Mouse (Mus musculus) adrenal gland, postnatal 25 days (tissue): ENCODE measurements at regions not wholly inside any gene's neighbourhood (a gene's known extent, or its start where the extent isn't known, plus 50 kb on each side); places are given as distances from the start of the nearest gene placed in this dataset.

Source experiments
- DNase-seq: peaks from one replicate; pipeline ENCODE4 v3.0.0; 2021; ENCODE audit warnings: mixed read lengths

DNA sequence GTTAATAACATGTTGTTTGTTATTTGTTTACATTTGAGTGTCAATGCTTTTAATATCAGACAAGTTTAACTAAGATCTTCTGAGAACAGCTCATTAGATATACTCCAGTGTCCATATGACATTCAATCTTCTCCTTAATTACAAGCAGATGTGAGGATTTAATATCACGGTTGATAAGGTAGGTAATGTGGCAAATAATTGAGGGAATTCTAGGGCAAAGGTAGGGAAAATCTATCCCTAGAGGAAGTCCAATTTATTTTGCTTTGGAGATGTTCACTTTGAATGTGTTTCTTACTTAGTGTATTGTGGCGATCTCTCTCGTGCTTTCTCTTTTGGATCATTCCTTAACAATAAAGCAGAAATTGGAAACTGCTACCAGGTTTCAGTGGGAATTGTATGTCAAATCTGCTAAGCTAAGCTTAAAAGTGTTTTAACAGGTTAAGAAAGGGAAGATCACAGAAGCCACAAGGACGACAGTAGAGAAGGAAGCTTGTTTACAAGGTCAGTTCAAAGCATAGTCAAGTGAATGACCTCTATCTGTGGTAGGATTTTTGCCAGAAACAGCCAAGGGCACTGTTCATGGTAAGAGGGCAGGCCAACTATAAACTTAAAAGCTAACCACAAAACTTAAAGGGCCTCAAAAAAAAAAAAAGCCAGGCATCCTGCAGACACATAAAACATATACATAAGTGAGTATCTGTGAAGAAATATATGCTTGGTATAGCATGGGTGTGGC lies 282.2 kb upstream of the Xrcc4 start:
- DNase-seq = no peak

DNA sequence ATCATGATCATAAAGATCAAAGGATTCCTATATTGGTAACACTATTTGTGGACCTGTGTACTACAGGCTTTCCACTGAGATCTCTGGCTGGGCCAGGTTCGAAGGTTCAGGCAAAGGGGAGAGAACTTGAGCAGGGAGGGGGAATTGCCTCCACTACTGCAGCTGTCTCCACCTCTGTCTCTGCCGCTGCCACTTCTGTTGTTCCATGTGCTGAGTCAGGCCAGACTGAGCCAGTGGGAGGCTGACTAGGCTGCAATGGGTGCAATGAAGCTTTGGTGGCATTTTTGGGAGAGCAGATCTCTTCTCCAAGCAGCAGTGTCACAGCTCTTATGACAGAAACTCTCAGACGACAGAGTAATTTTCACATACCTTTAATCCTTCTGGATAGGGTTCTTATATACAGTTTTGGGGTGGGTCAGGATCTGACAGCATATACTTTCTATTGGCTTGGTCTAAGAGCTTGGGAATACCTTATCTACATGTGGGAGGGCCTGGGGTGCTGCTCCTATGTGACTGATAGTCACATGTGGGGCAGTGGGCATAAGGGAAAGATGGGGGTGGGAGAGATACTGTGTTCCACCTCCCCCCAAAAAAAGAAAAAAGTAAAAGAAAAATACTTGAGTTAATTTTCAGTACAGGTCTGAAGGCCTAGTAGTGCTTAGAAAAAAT lies 281.5 kb upstream of the Xrcc4 start:
- no peak for DNase-seq

GRCm38 (mm10) chr13:90364518-90365027 lies 275.2 kb upstream of the Xrcc4 start:
- DNase-seq = no peak

- no peak for DNase-seq
Measured at GRCm38 (mm10) chr13:90359861-90360601, 270.6 kb upstream of the Xrcc4 start.

DNA sequence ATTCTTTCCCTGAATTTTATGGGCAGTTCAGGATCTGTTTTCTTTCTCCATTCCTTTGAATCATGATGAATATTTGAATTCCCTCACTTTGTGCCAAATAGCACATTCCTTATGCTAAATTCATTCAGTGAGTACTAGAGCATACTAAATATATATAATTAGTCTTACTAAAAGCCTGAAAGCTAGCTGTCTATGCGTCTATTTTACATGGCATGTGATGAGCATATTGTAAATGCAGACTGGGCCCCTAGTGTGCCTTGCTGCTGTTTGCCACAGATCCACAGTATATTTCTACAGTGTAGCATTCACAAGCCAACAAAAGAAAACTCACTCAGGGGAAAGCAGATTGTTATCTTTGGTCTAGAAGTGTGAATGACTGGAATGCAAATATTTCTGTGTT lies 268.7 kb upstream of the Xrcc4 start:
- no peak for DNase-seq

GRCm38 (mm10) chr13:90355602-90356001 lies 266.2 kb upstream of the Xrcc4 start:
- DNase-seq = no peak

DNA sequence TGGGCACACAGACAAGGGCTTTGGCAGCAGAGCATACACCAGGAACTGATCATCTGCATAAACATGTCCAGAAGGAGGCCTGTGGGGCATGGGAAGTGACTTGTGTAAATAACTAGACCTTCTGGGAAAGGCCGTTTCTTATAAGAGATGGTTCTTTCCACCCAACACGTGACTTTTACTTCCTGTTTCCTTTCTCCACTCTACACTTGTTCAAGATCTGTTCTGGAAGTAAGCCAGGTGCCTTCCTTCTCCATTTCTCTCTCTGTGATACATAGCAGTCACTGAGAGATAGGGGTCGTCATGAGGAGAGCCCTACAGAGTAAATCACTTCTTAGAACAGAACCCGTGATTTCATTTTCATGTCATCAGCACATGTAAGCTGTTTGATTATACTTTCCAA lies 253.4 kb upstream of the Xrcc4 start:
- DNase-seq = no peak

DNA sequence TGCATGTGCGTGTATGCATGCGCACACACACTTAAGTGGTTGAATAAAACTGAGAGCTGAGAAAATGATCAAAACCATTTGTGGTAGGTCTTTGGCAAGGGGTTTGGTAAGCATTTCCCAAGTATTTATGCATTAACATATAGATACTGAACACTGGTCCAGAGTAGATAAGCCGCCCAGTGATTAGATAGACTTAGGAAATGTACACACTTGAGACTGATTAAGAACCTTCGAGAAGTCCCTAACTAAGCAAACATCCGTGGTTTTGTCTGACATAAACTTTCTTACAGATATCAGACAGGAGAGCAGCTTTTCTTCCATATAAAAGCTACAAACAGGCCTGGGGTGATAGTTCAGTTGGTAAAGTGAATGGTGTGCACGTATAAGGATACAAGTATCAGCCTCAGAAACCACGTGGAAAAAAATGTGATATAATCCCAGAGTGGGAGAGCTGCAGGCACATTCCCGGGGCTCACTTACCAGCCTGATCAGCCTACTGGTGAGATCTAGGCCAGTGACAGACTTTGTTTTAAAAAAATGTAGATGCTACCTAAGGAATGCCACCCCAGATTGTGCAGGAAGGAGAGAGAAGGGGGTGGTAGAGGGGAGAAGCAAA lies 252.3 kb upstream of the Xrcc4 start:
- no peak for DNase-seq

- DNase-seq = no peak
Measured at GRCm38 (mm10) chr13:90340647-90341160, 251.3 kb upstream of the Xrcc4 start.

DNA sequence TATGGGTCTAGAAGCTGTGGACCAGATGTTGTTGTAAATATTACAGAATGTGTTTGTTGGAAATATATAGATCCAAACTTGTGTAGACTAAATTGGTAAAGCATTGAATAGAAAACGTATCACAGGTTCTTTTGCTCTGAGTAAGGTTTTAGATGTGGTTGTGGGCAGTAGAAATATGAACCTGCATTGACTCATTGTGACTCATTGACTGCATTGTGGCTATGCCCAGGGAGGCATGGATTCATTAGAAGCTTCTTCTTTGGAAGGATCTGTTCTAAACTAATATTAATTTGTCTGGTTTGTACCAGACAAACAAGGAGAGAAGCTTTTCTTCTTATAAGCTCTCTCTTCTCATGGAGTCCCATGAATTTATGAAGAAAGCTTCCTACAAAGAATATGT lies 248.2 kb upstream of the Xrcc4 start:
- DNase-seq = no peak

DNA sequence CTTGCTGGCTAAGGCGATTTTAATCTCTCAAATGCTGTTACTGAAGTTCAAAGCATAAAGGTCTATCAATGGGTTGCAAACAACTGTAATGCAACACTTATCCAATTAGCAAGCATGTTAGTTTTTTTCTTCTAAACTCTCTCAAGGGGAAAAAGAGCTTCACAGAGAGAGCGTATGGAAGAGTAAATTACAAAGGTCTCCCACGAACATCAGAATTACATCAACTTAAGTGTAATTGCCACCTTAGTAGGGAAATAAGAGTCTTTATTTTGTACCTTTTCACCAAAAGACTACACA lies 246.3 kb upstream of the Xrcc4 start:
- DNase-seq = no peak

- no peak for DNase-seq
Measured at GRCm38 (mm10) chr13:90334934-90335740, 245.7 kb upstream of the Xrcc4 start.

DNA sequence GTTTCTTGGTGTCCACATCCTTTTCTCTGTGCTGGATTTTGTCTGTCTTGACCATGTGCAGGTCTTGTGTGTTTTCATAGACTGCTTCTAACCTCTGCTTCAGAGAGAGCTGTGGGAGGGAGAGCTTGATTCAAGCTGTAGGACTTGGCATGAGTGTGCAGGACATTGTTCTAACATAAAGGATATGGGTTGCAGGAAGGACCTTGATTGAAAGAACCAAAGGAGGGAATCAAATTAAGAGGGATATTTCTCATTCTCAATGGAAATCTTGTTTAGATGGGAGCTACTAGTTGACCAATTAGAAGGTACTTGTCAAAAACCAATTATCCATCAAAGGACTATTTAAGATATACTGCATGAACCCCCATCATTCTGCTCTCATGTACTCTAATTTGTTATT lies 244.9 kb upstream of the Xrcc4 start:
- DNase-seq = no peak

DNA sequence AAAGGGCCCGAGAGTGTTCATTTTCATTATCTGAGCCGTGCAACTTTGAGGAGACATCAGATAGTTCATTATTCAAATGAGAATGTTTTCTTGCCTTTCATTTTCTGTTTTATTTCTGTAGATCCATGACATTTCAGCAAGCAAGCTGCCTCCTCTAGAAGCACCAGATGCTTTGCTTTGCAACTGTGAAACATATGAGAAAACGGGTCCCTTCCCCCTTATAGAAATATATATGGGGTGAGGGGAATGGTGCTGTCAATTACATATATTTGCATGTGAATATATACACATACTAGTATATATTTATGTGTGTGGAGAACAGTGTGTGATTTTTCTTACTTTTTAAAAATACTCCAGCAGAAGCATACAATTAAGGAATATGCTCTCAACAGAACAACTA lies 235.8 kb upstream of the Xrcc4 start:
- DNase-seq = no peak

DNA sequence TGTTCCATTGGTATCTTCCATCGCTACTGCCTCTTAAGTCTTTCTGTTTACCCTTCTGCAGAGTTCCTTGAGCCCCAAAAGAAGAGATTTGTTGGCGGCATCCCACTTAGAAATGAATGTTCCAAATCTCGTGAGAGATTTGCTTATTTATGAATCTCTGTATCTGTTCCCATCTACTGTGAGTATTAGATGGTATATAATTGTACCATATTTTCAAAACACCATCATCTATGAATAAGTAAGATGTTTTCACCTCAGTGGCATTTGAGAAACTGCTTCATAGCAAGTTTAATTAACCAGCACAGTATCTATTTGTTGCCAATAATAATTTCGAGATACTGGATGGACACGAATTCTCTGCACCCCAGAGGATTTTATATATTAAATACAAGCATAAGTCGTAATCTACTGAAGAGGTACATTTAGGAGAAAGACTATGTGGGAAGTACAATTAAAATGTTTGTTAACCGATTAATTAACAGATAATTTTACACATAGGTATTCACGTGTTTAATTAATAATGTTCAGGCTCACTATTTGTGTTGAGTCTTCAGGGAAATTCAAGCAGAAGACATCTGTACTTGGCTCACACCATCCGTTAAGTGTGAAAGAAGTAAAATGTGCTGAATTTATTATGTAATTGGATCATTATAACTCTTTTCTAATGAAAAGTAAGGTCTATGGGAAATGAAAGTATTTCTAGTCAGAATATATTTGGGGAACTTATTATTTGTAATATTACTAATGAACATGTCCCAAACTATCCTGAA lies 224.0 kb upstream of the Xrcc4 start:
- no peak for DNase-seq

DNA sequence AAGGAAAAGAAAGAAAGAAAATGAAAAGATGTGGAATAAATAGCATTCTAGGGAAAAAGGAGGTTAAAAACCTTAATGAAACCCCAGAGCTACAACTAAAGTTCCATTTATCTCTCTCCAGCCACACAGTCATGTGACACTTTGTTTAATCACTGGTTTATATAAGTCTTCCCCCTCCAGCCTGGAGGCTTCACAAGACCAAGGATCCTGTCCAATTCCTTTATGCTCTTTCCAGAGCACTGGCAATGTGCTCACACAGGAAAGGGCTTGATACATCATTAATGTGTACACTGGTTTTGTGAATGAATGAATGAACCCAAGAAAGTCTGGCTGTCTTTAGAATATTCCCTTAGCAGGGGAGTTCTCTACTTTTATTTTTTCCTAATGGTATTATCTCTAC lies 221.1 kb upstream of the Xrcc4 start:
- no peak for DNase-seq

DNA sequence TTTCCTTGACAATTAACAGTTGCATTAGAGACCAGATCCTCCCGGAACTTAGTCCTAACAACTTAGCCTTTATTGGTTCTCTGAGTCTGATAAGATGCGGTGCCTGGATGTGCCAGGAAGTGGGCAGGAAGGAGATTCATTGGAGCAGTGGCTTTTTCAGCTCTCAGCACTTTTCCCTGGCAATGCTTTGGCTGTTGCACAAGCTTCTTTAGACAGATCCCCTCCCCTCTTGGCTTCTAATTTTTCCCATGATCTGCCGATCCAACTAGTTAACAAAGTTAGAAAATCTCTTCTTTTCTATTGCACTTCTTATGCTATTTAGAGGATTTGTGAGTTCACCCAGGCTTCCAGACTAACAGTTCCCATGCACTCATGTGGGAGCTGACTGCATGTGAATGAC lies 211.1 kb upstream of the Xrcc4 start:
- DNase-seq = no peak

DNA sequence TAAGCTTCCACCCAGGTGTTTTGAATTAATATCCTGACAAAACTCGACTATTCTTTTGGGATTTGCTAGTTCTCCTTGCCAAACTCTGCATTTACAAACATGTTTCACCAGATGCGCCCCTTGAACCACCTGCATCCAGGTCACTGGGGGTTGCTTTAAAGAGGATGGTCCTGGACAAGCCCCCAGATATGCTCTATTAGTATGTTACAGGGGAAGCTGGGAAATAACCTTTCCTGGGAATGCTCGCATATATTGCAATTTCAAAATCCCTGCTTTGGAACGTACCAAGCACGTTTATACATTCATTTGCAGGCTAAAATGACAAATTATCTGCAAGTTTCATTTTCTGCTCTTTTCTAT lies 205.2 kb upstream of the Xrcc4 start:
- no peak for DNase-seq

GRCm38 (mm10) chr13:90293697-90294647 lies 204.6 kb upstream of the Xrcc4 start:
- DNase-seq = no peak

DNA sequence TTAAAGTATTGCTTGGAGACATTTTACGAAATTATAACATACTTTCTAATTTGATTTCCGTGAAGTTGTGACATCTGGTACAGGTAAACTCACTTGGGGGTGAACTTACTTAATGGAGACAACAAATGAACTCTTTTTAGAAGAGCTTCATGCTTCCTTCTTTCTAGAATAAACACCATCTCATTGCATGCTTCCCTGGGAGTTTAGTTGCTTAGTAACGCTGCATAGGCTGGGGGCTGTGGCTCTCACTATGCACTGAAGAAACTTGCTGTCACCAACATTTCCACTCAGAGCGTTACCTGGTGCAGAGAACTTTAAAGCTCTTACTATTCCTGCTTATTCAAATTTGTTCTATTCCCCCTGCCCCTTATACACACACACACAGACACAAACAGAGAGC lies 203.5 kb upstream of the Xrcc4 start:
- DNase-seq = no peak
